Mouse (Mus musculus) spleen, adult 2 months (tissue): ENCODE measurements at regions not wholly inside any gene's neighbourhood (a gene's known extent, or its start where the extent isn't known, plus 50 kb on each side); places are given as distances from the start of the nearest gene placed in this dataset.
"Not testable (repeated sequence)": the region's sequence is repeated elsewhere in the genome, so short reads cannot be mapped to it uniquely, and the experiment has no call there.

Experiments used
- CTCF ChIP-seq: fragments of 200-500 bp; IDR thresholded peaks from 2 replicates; pipeline ENCODE4 v1.5.1; 2011; ENCODE audit warnings: mild to moderate bottlenecking, inconsistent platforms; ENCODE audit not compliant: insufficient read depth, insufficient read length, insufficient replicate concordance; ENCODE audit errors: extremely low read depth
- POLR2A ChIP-seq: fragments of 200-500 bp; IDR thresholded peaks from 2 replicates; pipeline ENCODE4 v1.6.1; 2011; ENCODE audit warnings: low read depth, low read length, inconsistent platforms

- not testable (repeated sequence) for TF ChIP-seq CTCF, POLR2A
Observed at GRCm38 (mm10) chr10:86566875-86567274, 68.2 kb upstream of the Syn3 start.
